Mouse (Mus musculus) thymus, adult 2 months (tissue): ENCODE results near the gene Ltc4s. TPM values are rescaled to one million over a fixed set of nuclear protein-coding genes. Genes with fewer than 3 reads are reported as not detected.

ENCODE experiments used
- DNase-seq: peaks from one replicate; pipeline ENCODE4 v3.0.0; 2021
- H3K27ac ChIP-seq: fragments of 200-500 bp; 2 replicates; pipeline ENCODE4 v1.5.1; 2012; ENCODE audit warnings: low read length, control low read depth; ENCODE audit not compliant: control insufficient read depth, insufficient read depth
- H3K27me3 ChIP-seq: fragments of 200-500 bp; 2 replicates; pipeline ENCODE4 v1.6.1; 2012; ENCODE audit warnings: mild to moderate bottlenecking, low read length, moderate library complexity, mixed read lengths; ENCODE audit not compliant: control insufficient read depth, insufficient read depth
- H3K36me3 ChIP-seq: fragments of 200-500 bp; 2 replicates; pipeline ENCODE4 v1.6.1; 2012; ENCODE audit warnings: mild to moderate bottlenecking, low read length, moderate library complexity; ENCODE audit not compliant: control insufficient read depth, insufficient read depth
- H3K4me1 ChIP-seq: fragments of 200-500 bp; replicated peaks from 2 replicates; pipeline ENCODE4 v1.6.1; 2012; ENCODE audit warnings: low read length; ENCODE audit not compliant: control insufficient read depth, insufficient read depth
- H3K4me3 ChIP-seq: fragments of 200-500 bp; 2 replicates; pipeline ENCODE4 v1.5.1; 2012; ENCODE audit warnings: mild to moderate bottlenecking, low read length, control low read depth, moderate library complexity; ENCODE audit not compliant: control insufficient read depth, insufficient read depth
- CTCF ChIP-seq: fragments of 200-500 bp; IDR thresholded peaks from 2 replicates; pipeline ENCODE4 v1.5.1; 2012; ENCODE audit warnings: mild to moderate bottlenecking, control low read depth, low read length, moderate library complexity, borderline replicate concordance; ENCODE audit not compliant: control insufficient read depth, poor library complexity, insufficient read depth; ENCODE audit errors: extremely low read depth
- POLR2A ChIP-seq: fragments of 200-500 bp; IDR thresholded peaks from 2 replicates; pipeline ENCODE4 v1.6.1; 2012; ENCODE audit warnings: mild to moderate bottlenecking, low read length, control low read depth, moderate library complexity; ENCODE audit not compliant: control insufficient read depth, poor library complexity, insufficient read depth; ENCODE audit errors: extremely low read depth
- WGBS: fragments of 180-500 bp; shearing (Covaris S2); methylation state at CpG from one replicate; pipeline ENCODE4 v1.1.7; 2018; 5-methylcytosine and 5-hydroxymethylcytosine counted together
- polyA plus RNA-seq: library from polyadenylated mRNA; depleted of rRNA; stranded (reverse); fragments of >200 nt; gene quantifications from 2 replicates; pipeline ENCODE4 v1.2.3, GENCODE M21; 2012

The Ltc4s gene
- polyA plus RNA-seq, 1 experiment: 46.9 TPM

- 93% methylated on average over 4 of the region's 4 CpGs for WGBS
- TF ChIP-seq CTCF: no peak
- no peak for TF ChIP-seq POLR2A
- no peak for DNase-seq
These were observed 21.6 kb downstream of the Ltc4s start for GRCm38 (mm10) chr11:50216724-50217366.

GRCm38 (mm10) chr11:50215633-50216032 lies 22.8 kb downstream of the Ltc4s start:
- H3K36me3 ChIP-seq: no peaks in the 10 kb centered on the region
- H3K27ac ChIP-seq: no peak overlapping the region
- WGBS: 95% methylated on average over 9 of the region's 9 CpGs
- H3K4me3 ChIP-seq: no peak overlapping the region
- H3K4me1 ChIP-seq: peaks cover 7% of the 10 kb centered on the region
- DNase-seq: no peak
- TF ChIP-seq CTCF: no peak
- TF ChIP-seq POLR2A: no peak
- no peaks in the 10 kb centered on the region for H3K27me3 ChIP-seq

More at GRCm38 (mm10) chr11:50216724-50217366, 21.6 kb downstream of the Ltc4s start:
- Histone ChIP-seq H3K36me3 (no peaks in the 10 kb centered on the region), H3K27me3 (no peaks in the 10 kb centered on the region), H3K27ac (no peak overlapping the region), H3K4me1 (no peaks in the 10 kb centered on the region), H3K4me3 (no peak overlapping the region)

- TF ChIP-seq CTCF (no peak), POLR2A (no peak)
- H3K4me1 ChIP-seq: peaks cover 7% of the 10 kb centered on the region
- no peak overlapping the region for H3K4me3 ChIP-seq
- H3K27ac ChIP-seq: no peak overlapping the region
- 95% methylated on average over 6 of the region's 6 CpGs for WGBS
- no peaks in the 10 kb centered on the region for H3K36me3 ChIP-seq
- no peak for DNase-seq
- H3K27me3 ChIP-seq: no peaks in the 10 kb centered on the region
These were observed 23.8 kb downstream of the Ltc4s start for GRCm38 (mm10) chr11:50214631-50215030.

GRCm38 (mm10) chr11:50212848-50213758 lies 25.3 kb downstream of the Ltc4s start:
- Histone ChIP-seq H3K4me1 (peaks cover 7% of the 10 kb centered on the region), H3K36me3 (no peaks in the 10 kb centered on the region), H3K27me3 (no peaks in the 10 kb centered on the region), H3K27ac (no peak overlapping the region), H3K4me3 (no peak overlapping the region)
- DNase-seq: no peak
- WGBS: 86% methylated on average over 11 of the region's 11 CpGs
- TF ChIP-seq CTCF: no peak
- no peak for TF ChIP-seq POLR2A

GRCm38 (mm10) chr11:50212060-50212739 lies 26.2 kb downstream of the Ltc4s start:
- 84% methylated on average over 3 of the region's 3 CpGs for WGBS
- Histone ChIP-seq H3K27me3 (no peaks in the 10 kb centered on the region), H3K4me3 (no peak overlapping the region), H3K36me3 (0 out of 2 replicates have a peak, but pooled peaks cover 3% of the 10 kb centered on the region), H3K4me1 (peaks cover 7% of the 10 kb centered on the region), H3K27ac (no peak overlapping the region)
- TF ChIP-seq POLR2A (no peak), CTCF (no peak)
- DNase-seq: no peak

GRCm38 (mm10) chr11:50211322-50212059 lies 26.9 kb downstream of the Ltc4s start:
- Histone ChIP-seq H3K27me3 (no peaks in the 10 kb centered on the region), H3K4me1 (peaks cover 7% of the 10 kb centered on the region), H3K27ac (no peak overlapping the region; the same call in 1 of the 2 replicates), H3K36me3 (peaks cover 10% of the 10 kb centered on the region), H3K4me3 (no peak overlapping the region; the same call in 1 of the 2 replicates)
- WGBS: 92% methylated on average over 3 of the region's 3 CpGs
- no peak for DNase-seq
- TF ChIP-seq POLR2A (no peak), CTCF (no peak)
